Mouse (Mus musculus) spleen, adult 18-20 months (tissue): ENCODE data around the gene Hsd17b7.
A peak's percentile ranks its signal among the peaks of the same experiment; 100 is the strongest.

Experiments
- DNase-seq, 2 experiments: peaks; one replicate each; pipeline ENCODE4 v3.0.0; 2022; ENCODE audit warnings: mixed read lengths in 2 of 2

The Hsd17b7 gene

GRCm38 (mm10) chr1:169934005-169934725, 34.9 kb downstream of the Hsd17b7 start:
- DNase-seq, result peak in 1 of 2 experiments; percentile 16

DNA sequence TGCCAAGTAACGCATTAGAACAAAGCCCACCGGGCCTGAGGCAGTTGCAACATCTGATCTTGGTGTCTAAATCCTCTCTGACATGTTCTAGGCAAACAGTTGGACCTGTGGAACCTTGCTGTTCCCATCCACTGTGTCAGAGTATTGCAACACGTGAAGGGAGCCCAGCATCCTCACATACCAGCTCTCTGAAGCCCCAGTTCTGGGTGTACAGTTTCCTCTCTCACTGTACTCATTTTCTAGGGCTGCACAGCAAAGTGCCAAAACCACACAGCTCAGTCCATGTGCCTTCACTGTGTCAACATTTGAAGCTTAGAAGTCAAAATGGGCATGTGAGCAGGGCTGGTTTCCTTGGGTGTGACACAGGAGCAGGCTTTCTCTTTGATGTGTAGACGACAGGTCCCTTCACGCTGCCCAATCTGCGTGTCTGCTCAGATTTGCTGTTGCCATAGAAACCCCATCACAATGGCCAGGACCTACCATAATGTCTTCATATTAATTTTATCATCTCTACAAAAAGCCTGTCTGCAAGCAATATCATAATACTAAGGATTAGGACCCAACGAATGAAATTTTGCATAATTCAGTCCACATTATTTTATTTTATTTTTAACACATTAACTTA, 36.8 kb downstream of the Hsd17b7 start:
- DNase-seq, result no peak

DNA sequence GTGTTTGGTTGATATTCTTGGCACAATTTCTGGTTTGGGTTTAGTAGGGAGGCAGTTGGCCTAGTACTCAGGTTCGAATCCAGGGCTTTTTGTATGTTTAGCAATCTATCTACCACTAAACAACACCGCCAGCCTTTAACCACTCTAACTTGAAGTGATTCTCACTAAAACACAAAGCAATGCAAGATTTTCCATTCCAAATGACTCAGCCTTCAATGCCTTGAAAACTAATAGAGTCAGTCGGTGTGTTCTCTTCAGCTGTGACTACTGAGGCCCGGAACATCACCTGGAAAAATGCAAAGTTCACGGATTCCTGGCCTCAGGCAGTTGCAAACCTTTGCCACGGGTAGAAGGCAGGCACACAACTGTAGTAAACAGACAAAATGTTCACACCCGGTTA, 37.3 kb downstream of the Hsd17b7 start:
- no peak for DNase-seq

DNA sequence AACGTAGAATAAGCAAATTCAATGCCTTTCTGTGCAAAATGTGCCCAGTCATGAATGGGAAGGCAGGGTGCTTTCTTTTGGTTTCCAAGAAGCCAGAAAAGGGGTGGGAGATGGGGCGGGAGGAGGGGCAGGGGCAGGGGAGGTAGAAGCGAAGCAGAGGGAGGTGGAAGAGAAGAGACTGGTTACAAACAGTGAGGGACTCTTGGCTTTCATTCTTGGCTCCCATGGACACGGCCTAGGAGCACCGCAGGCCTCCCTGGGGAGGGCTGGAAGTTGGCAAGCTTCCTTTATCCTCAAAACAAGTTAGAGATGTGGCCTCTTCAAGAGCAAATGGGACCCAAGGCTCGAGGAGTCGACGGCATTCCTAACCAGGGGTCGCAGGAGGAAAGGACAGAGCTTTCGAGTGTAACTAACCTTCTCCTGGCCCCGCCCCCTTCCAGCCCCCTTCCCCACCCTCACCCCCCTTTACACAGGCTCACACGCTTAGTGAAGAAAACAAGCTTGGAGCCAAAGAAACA, 40.5 kb downstream of the Hsd17b7 start, which contains the start of gene Ccdc190:
Ccdc190 (plus strand) TSS at position 195 of the 518 bp plus-strand sequence.
- no peak for DNase-seq

DNA sequence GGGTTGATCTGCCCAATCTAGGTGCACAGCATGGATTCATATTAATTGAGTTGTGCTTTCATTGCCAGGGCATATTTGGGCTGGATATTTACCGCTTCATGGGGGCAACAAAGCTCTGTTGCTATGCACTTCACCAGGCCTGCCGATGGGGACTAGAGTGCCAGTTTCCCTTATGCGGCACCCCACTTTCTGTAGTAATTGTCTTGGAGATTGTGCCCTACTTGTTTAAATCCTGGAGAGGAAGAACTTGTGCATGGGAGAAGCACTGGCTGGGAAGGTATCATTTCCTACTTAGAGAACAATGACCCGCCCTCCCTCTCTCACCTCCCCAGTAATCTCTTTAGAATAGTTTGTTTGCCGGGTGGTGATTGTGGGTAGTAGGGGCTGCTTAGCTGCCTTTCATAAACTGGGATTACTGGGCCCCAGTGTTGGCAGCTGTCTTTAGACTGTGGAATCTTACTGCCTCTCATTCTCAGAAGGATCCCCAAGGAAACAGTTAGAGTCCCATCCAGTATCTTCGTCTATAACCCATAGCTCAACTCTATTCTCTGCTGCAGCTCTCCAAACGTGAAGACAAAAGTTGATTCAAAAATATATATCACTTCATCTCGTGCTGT, 41.2 kb downstream of the Hsd17b7 start:
- no peak for DNase-seq

DNA sequence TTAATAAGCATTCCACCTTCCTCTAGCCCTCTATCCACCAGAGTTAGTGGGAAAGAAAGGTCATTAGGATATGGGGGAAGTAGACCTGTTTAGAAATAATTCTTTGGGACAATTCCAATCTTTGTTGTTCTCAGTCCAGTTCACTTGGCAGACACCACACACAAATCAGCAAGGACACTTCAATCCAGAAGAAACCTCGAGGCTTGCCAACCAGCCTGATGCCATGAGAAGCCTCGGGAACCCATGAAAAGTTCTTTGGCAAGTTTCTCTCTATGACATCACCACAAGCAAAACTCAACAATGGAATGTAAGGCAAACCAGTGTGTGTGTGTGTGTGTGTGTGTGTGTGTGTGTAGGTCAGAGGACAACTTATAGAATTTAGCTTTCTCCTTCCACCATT, 44.5 kb downstream of the Hsd17b7 start:
- no peak for DNase-seq

DNA sequence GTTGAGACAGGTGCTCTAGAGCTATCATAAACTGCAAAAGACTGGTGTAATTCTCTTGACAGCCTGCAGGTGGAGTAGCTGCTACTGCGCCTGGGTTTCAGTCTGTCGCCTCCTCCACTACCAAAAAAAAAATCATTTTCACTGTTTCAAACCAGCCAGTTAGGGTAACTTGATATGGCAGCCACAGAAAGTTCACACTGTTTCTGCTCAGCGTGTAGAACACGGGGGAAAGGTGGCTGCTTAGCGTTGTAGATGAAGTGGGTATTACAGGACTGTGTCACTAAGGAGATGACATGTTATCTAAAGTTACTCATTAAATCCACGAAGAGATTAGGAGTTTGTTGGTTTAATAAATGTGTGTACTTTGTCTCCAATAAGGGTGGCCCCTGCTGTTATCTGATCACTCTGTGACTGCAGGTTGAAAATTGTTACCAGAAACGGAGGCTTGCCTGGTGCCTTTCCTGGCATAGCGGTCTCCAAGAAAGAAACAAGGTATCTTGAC, 47.3 kb downstream of the Hsd17b7 start:
- peak in 1 of 2 experiments; percentile 8 for DNase-seq

GRCm38 (mm10) chr1:169919211-169919610, 49.8 kb downstream of the Hsd17b7 start:
- peak in 1 of 2 experiments; percentile 47 for DNase-seq

DNA sequence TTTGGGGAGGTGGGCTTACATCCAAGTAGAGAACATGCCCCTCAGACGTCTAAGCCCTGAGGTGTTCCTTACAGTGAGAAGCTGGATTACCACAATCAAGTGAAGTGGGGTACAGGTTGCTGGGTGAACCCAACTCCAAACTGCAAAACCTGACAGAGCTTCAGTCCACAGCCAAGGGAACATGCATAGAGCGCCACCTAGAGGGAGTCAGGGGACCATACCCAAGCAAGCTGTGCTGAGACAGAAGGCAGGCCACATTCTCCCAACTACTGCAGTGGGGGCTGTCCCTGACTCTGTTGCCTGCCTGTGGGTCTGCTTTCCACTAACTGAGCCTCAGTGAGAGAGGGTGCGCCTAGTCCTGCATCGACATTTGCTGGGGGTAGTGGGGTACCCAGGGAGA, 51.0 kb downstream of the Hsd17b7 start:
- DNase-seq, result no peak

GRCm38 (mm10) chr1:169917115-169917796, 51.8 kb downstream of the Hsd17b7 start:
- DNase-seq, result no peak

- DNase-seq, result no peak
Measured at GRCm38 (mm10) chr1:169916659-169917058, 52.4 kb downstream of the Hsd17b7 start.

DNA sequence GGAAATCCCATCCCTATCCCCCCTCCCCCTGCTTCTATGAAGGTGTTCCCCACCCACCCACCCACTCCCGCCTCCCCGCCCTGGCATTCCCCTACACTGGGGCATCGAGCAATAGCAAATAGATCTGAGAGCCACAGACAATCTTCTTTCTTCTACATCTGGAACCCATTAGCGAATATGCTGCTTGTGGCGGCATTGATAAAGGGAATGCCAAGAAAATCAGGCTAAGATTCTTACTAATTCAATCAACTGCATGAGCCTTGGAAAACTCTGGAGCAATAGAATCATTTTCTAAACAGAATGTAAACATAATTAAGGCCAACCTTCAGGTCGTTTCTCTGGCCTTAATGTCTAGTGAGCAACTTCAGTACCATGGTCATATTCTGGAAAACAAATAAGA, 57.5 kb downstream of the Hsd17b7 start:
- DNase-seq, result no peak

- DNase-seq, result no peak
Measured at GRCm38 (mm10) chr1:169910751-169911150, 58.3 kb downstream of the Hsd17b7 start.

GRCm38 (mm10) chr1:169909659-169910058, 59.4 kb downstream of the Hsd17b7 start:
- DNase-seq, result no peak

DNA sequence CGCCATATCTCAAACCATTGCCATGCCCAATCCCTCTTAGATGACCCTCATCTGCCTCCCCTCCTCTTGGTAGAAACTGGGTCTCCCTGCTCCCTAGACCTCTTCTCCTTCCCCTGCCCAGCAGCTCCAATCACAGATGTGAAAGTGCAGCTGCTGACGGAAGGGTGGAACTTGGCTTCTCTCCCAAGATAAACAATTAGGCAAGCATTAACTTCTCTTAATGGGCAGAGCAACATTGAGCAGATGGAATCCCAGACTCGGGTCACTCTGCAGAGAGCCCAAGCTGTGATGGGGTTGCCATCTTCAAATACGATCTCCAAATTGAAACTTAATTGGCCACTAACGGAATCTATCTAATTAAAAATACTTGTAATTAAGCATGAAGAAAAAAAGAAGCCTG, 59.9 kb downstream of the Hsd17b7 start:
- DNase-seq, result no peak

- no peak for DNase-seq
Measured at GRCm38 (mm10) chr1:169900771-169901336, 68.2 kb downstream of the Hsd17b7 start.
